Mouse (Mus musculus): ENCODE data around the gene Ddb2. TPM values are rescaled to one million over a fixed set of nuclear protein-coding genes. Genes with fewer than 3 reads are reported as not detected.
A peak's percentile ranks its signal among the peaks of the same experiment; 100 is the strongest.

Gene Ddb2
- polyA plus RNA-seq, 1 experiment = 0.57 TPM

- Histone ChIP-seq H3K4me1 (peaks cover 54% of the 10 kb centered on the region), H3K4me3 (replicated peaks) (peak overlapping the region; percentile 81), H3K36me3 (replicated peaks; ENCODE audit: low read length) (no peaks in the 10 kb centered on the region), H3K27me3 (replicated peaks) (peaks cover 6% of the 10 kb centered on the region), H3K9me3 (no peaks in the 10 kb centered on the region)
- TF ChIP-seq FLI1 (IDR thresholded peaks at IDR 0.05; ENCODE audit: low read length) (no peak), GATA1 (IDR thresholded peaks at IDR 0.05; ENCODE audit: borderline replicate concordance, low read length) (no peak)
Measured at GRCm38 (mm10) chr2:91194624-91195332, 42.0 kb downstream of the Ddb2 start.

- Histone ChIP-seq H3K27me3 (replicated peaks) (peaks cover 5% of the 10 kb centered on the region), H3K9me3 (no peaks in the 10 kb centered on the region), H3K4me3 (replicated peaks) (no peak overlapping the region), H3K36me3 (replicated peaks; ENCODE audit: low read length) (no peaks in the 10 kb centered on the region), H3K4me1 (peaks cover 68% of the 10 kb centered on the region)
- TF ChIP-seq FLI1 (IDR thresholded peaks at IDR 0.05; ENCODE audit: low read length) = no peak
- TF ChIP-seq GATA1 (IDR thresholded peaks at IDR 0.05; ENCODE audit: borderline replicate concordance, low read length) = no peak
Measured at GRCm38 (mm10) chr2:91190501-91190900, 46.3 kb downstream of the Ddb2 start.

GRCm38 (mm10) chr2:91187431-91187830 is 49.4 kb downstream of the Ddb2 start:
- Histone ChIP-seq H3K9me3 (no peaks in the 10 kb centered on the region), H3K4me1 (peaks cover 67% of the 10 kb centered on the region), H3K36me3 (replicated peaks; ENCODE audit: low read length) (peaks cover 9% of the 10 kb centered on the region), H3K4me3 (replicated peaks) (peak overlapping the region; percentile 74), H3K27me3 (replicated peaks) (peaks cover 3% of the 10 kb centered on the region)
- no peak for TF ChIP-seq GATA1 (IDR thresholded peaks at IDR 0.05; ENCODE audit: borderline replicate concordance, low read length)
- no peak for TF ChIP-seq FLI1 (IDR thresholded peaks at IDR 0.05; ENCODE audit: low read length)

- TF ChIP-seq FLI1 (IDR thresholded peaks at IDR 0.05; ENCODE audit: low read length) (no peak), GATA1 (IDR thresholded peaks at IDR 0.05; ENCODE audit: borderline replicate concordance, low read length) (no peak)
- no peaks in the 10 kb centered on the region for H3K9me3 ChIP-seq
- no peaks in the 10 kb centered on the region for H3K27me3 ChIP-seq (replicated peaks)
- peaks cover 72% of the 10 kb centered on the region for H3K4me1 ChIP-seq
- H3K4me3 ChIP-seq (replicated peaks) = no peak overlapping the region
- peaks cover 15% of the 10 kb centered on the region for H3K36me3 ChIP-seq (replicated peaks; ENCODE audit: low read length)
Measured at GRCm38 (mm10) chr2:91186208-91186607, 50.6 kb downstream of the Ddb2 start.

GRCm38 (mm10) chr2:91183711-91184405 is 52.9 kb downstream of the Ddb2 start, which contains the start of gene Madd:
Gene Madd, minus strand, starts transcription at chr2:91183837.
- peak within 1 kb of the TSS; percentile 97 for H3K4me3 ChIP-seq (replicated peaks)
- TF ChIP-seq FLI1 (IDR thresholded peaks at IDR 0.05; ENCODE audit: low read length) (no peak; the same call in 1 of the 2 replicates), GATA1 (IDR thresholded peaks at IDR 0.05; ENCODE audit: borderline replicate concordance, low read length) (no peak)
- H3K36me3 ChIP-seq (replicated peaks; ENCODE audit: low read length) = peaks cover 35% of the 10 kb centered on the region
- no peaks in the 10 kb centered on the region for H3K27me3 ChIP-seq (replicated peaks)
- peaks cover 69% of the 10 kb centered on the region for H3K4me1 ChIP-seq
- H3K9me3 ChIP-seq = no peaks in the 10 kb centered on the region

GRCm38 (mm10) chr2:91183148-91183513 is 53.7 kb downstream of the Ddb2 start:
- H3K9me3 ChIP-seq = no peaks in the 10 kb centered on the region
- peaks cover 42% of the 10 kb centered on the region for H3K36me3 ChIP-seq (replicated peaks; ENCODE audit: low read length)
- H3K4me3 ChIP-seq (replicated peaks) = peak overlapping the region; percentile 97
- H3K27me3 ChIP-seq (replicated peaks) = no peaks in the 10 kb centered on the region
- no peak for TF ChIP-seq FLI1 (IDR thresholded peaks at IDR 0.05; ENCODE audit: low read length)
- TF ChIP-seq GATA1 (IDR thresholded peaks at IDR 0.05; ENCODE audit: borderline replicate concordance, low read length) = no peak
- peaks cover 67% of the 10 kb centered on the region for H3K4me1 ChIP-seq

- no peaks in the 10 kb centered on the region for H3K27me3 ChIP-seq (replicated peaks)
- peaks cover 69% of the 10 kb centered on the region for H3K4me1 ChIP-seq
- TF ChIP-seq FLI1 (IDR thresholded peaks at IDR 0.05; ENCODE audit: low read length) (no peak), GATA1 (IDR thresholded peaks at IDR 0.05; ENCODE audit: borderline replicate concordance, low read length) (no peak)
- H3K36me3 ChIP-seq (replicated peaks; ENCODE audit: low read length) = peaks cover 48% of the 10 kb centered on the region
- H3K9me3 ChIP-seq = no peaks in the 10 kb centered on the region
- H3K4me3 ChIP-seq (replicated peaks) = peak overlapping the region; percentile 97
Measured at GRCm38 (mm10) chr2:91182405-91183147, 54.2 kb downstream of the Ddb2 start.

GRCm38 (mm10) chr2:91182016-91182404 is 54.8 kb downstream of the Ddb2 start:
- TF ChIP-seq GATA1 (IDR thresholded peaks at IDR 0.05; ENCODE audit: borderline replicate concordance, low read length) (no peak), FLI1 (IDR thresholded peaks at IDR 0.05; ENCODE audit: low read length) (no peak)
- Histone ChIP-seq H3K4me1 (peaks cover 63% of the 10 kb centered on the region), H3K9me3 (no peaks in the 10 kb centered on the region), H3K27me3 (replicated peaks) (no peaks in the 10 kb centered on the region), H3K4me3 (replicated peaks) (peak overlapping the region; percentile 97), H3K36me3 (replicated peaks; ENCODE audit: low read length) (peaks cover 51% of the 10 kb centered on the region)

- Histone ChIP-seq H3K27me3 (replicated peaks) (no peaks in the 10 kb centered on the region), H3K36me3 (replicated peaks; ENCODE audit: low read length) (peaks cover 64% of the 10 kb centered on the region), H3K9me3 (no peaks in the 10 kb centered on the region), H3K4me1 (peaks cover 55% of the 10 kb centered on the region), H3K4me3 (replicated peaks) (peak overlapping the region; percentile 40)
- no peak for TF ChIP-seq GATA1 (IDR thresholded peaks at IDR 0.05; ENCODE audit: borderline replicate concordance, low read length)
- TF ChIP-seq FLI1 (IDR thresholded peaks at IDR 0.05; ENCODE audit: low read length) = no peak
Measured at GRCm38 (mm10) chr2:91180706-91181105, 56.1 kb downstream of the Ddb2 start.

All from megakaryocyte, embryonic 14.5 days (primary cell).